Mouse (Mus musculus) ES-E14 (cell line): Measurements from ENCODE around the gene Dlgap4. TPM values are rescaled to one million over a fixed set of nuclear protein-coding genes. Genes with fewer than 3 reads are reported as not detected.
A peak's percentile ranks its signal among the peaks of the same experiment; 100 is the strongest.

Experiments
- DNase-seq: peaks from one replicate; pipeline ENCODE4 v3.0.0-alpha.2; 2013; ENCODE audit warnings: low read depth, low spot score
- H3K27ac ChIP-seq: 2 replicates; pipeline ENCODE4 v1.5.1; 2012; ENCODE audit warnings: low read depth, mild to moderate bottlenecking, low read length, moderate library complexity, mixed read lengths; ENCODE audit not compliant: poor library complexity, insufficient read depth, severe bottlenecking
- H3K36me3 ChIP-seq: 2 replicates; pipeline ENCODE4 v1.6.1; 2012; ENCODE audit warnings: mild to moderate bottlenecking, low read length, moderate library complexity, mixed read lengths; ENCODE audit not compliant: control insufficient read depth, poor library complexity, insufficient read depth, severe bottlenecking
- H3K4me1 ChIP-seq, 2 experiments: fragments of 150-350 bp in 1 of 2; sonication (generic) in 1 of 2; 2 replicates each; pipeline ENCODE4 v1.6.1; 2012; ENCODE audit warnings: low read length in 2 of 2, mild to moderate bottlenecking in 1 of 2, mixed read lengths in 1 of 2; ENCODE audit not compliant: control insufficient read depth in 2 of 2, insufficient read depth in 2 of 2, poor library complexity in 1 of 2
- H3K4me3 ChIP-seq, 2 experiments: fragments of 150-350 bp in 1 of 2; sonication (generic) in 1 of 2; 2 replicates each; pipeline ENCODE4 v1.5.1; 2012; ENCODE audit warnings: low read length in 2 of 2, low read depth in 1 of 2, mild to moderate bottlenecking in 1 of 2, mixed read lengths in 1 of 2; ENCODE audit not compliant: insufficient read depth in 1 of 2, poor library complexity in 1 of 2, severe bottlenecking in 1 of 2
- H3K9ac ChIP-seq: 2 replicates; pipeline ENCODE4 v1.6.1; 2012; ENCODE audit warnings: low read depth, mild to moderate bottlenecking, low read length, mixed read lengths; ENCODE audit not compliant: poor library complexity, insufficient read depth, severe bottlenecking
- H3K9me3 ChIP-seq: fragments of 150-350 bp; sonication (generic); 2 replicates; pipeline ENCODE4 v1.6.1; 2012; ENCODE audit warnings: low read depth, mild to moderate bottlenecking, low read length; ENCODE audit not compliant: control insufficient read depth, insufficient read depth
- CHD2 ChIP-seq: IDR thresholded peaks from 2 replicates; pipeline ENCODE4 v1.6.1; 2014; ENCODE audit warnings: mild to moderate bottlenecking, low read depth, low read length, inconsistent platforms
- HCFC1 ChIP-seq: IDR thresholded peaks from 2 replicates; pipeline ENCODE4 v1.6.1; 2012; ENCODE audit warnings: low read length, inconsistent platforms, borderline replicate concordance; ENCODE audit not compliant: insufficient read depth
- MAFK ChIP-seq: IDR thresholded peaks from 2 replicates; pipeline ENCODE4 v1.6.1; 2014; ENCODE audit warnings: mild to moderate bottlenecking, low read depth, low read length, inconsistent platforms; ENCODE audit not compliant: insufficient read depth
- ZC3H11A ChIP-seq: IDR thresholded peaks from 2 replicates; pipeline ENCODE4 v1.6.1; 2012; ENCODE audit warnings: low read depth, mild to moderate bottlenecking, inconsistent platforms, low read length, borderline replicate concordance
- ZNF384 ChIP-seq: IDR thresholded peaks from 2 replicates; pipeline ENCODE4 v1.6.1; 2012; ENCODE audit warnings: low read depth, low read length, inconsistent platforms
- in situ Hi-C, 2 experiments: fragments of 600-800 bp; cut with MboI; formaldehyde crosslinking; loops; one replicate each; pipeline ENCODE4 v1.15.1; 2025; ENCODE audit warnings: low sequenced_read_pairs in 2 of 2, inconsistent platforms in 1 of 2; ENCODE audit not compliant: unreplicated experiment in 2 of 2
- total RNA-seq: library from RNA; depleted of rRNA; stranded (reverse); fragments of 300-350 nt; gene quantifications from 2 replicates; pipeline ENCODE4 v1.2.3, GENCODE M21; 2012

Gene Dlgap4
- total RNA-seq, 1 experiment = 28.8 TPM

- no peaks in the 10 kb centered on the region for H3K36me3 ChIP-seq
- no peaks in the 10 kb centered on the region for H3K9me3 ChIP-seq
- in situ Hi-C loops = no loop called here
- TF ChIP-seq CHD2 (no peak), ZC3H11A (no peak), ZNF384 (no peak), MAFK (no peak), HCFC1 (no peak)
- H3K9ac ChIP-seq = no peak overlapping the region
- no peak overlapping the region for H3K4me3 ChIP-seq
- no peak overlapping the region for H3K27ac ChIP-seq
- DNase-seq = no peak
- peaks cover 10 to 31% of the 10 kb centered on the region in 2 experiments for H3K4me1 ChIP-seq
These were observed 34.5 kb downstream of the Dlgap4 start for GRCm38 (mm10) chr2:156648042-156648441.

DNA sequence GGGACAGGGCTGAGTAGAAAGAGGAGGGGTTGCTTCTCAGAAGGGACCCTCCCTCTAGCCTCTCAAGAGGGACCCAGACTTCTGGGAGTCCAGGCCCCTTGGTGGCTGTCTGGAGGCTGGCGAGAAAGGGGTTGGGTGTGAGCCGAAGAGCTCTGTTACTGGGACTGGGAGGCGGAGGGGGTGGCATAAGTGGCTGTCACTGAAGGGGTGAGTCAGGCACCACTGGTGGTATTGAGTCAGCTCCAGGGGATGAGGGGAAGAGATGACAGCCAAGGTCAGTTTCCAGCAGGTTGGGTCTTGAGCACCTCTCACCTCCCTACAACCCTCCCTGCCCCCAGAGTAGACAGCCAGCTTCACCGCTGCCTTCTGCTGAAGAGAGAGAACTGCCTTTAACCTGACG is 35.9 kb downstream of the Dlgap4 start:
- in situ Hi-C loops = no loop called here
- Histone ChIP-seq H3K4me1 (peaks cover 4 to 22% of the 10 kb centered on the region in 2 experiments; a peak in 3 of 4 replicates), H3K4me3 (no peak overlapping the region), H3K36me3 (no peaks in the 10 kb centered on the region), H3K9ac (no peak overlapping the region), H3K9me3 (no peaks in the 10 kb centered on the region), H3K27ac (no peak overlapping the region)
- DNase-seq = no peak
- TF ChIP-seq CHD2 (no peak), ZNF384 (no peak), HCFC1 (no peak)

DNA sequence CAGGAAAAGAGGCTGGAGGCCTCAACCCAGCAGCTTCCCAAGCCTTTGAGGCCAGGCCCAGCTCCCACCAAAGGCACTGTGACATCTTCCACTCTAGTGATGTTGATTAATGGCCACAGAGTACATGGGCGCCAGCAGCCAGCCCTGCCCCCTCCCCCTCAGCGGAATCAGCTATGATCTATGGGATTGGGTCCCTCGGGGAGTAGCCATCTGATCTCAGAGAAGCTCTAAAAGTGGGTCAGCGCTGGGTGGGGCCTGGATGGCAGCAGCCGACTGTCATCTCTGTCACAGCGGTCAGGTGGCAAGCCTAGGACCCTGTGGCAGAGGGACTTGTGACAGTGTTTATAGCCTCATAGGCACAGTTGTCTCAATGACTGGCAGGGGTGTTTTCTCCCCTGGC is 37.5 kb downstream of the Dlgap4 start:
- no peak overlapping the region for H3K27ac ChIP-seq
- no peak overlapping the region for H3K4me3 ChIP-seq
- TF ChIP-seq ZNF384 (no peak), ZC3H11A (no peak), MAFK (no peak), CHD2 (no peak), HCFC1 (no peak)
- H3K9ac ChIP-seq = no peak overlapping the region
- no peak for DNase-seq
- no peaks in the 10 kb centered on the region for H3K9me3 ChIP-seq
- H3K4me1 ChIP-seq = peaks cover 4 to 16% of the 10 kb centered on the region in 2 experiments; a peak in 3 of 4 replicates
- in situ Hi-C loops = no loop called here
- no peaks in the 10 kb centered on the region for H3K36me3 ChIP-seq

DNA sequence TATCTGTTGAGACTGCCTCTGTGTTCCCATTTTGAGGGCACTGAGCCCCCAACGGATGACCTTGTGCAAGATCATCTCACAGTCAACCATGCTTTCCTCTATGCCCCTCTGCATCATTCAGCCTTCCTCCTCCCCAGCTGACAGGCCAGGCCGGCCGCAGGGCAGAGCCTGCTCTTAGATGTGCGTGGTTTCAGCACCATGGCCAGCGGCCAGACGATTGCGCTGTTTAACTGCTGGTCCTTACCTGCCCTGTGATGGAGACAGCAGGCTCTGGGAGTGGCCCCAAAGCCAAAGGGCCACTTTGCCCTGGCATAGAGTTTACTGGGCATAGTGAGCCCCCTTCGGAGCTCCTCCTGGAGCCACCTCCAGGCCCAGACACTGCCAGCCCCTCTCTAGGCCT is 39.3 kb downstream of the Dlgap4 start:
- peaks cover 0 to 11% of the 10 kb centered on the region in 2 experiments; a peak in 1 of 4 replicates for H3K4me1 ChIP-seq
- H3K27ac ChIP-seq = no peak overlapping the region
- no peaks in the 10 kb centered on the region for H3K36me3 ChIP-seq
- in situ Hi-C loops = no loop called here
- TF ChIP-seq MAFK (no peak), CHD2 (no peak), ZC3H11A (no peak), ZNF384 (no peak), HCFC1 (no peak)
- H3K9me3 ChIP-seq = no peaks in the 10 kb centered on the region
- peak; percentile 60 for DNase-seq
- H3K4me3 ChIP-seq = no peak overlapping the region
- no peak overlapping the region for H3K9ac ChIP-seq

GRCm38 (mm10) chr2:156654148-156654547 is 40.6 kb downstream of the Dlgap4 start:
- in situ Hi-C loops = no loop called here
- peaks cover 0 to 11% of the 10 kb centered on the region in 2 experiments; a peak in 1 of 4 replicates for H3K4me1 ChIP-seq
- no peak overlapping the region for H3K27ac ChIP-seq
- no peak overlapping the region for H3K9ac ChIP-seq
- H3K4me3 ChIP-seq = no peak overlapping the region
- DNase-seq = no peak
- H3K36me3 ChIP-seq = no peaks in the 10 kb centered on the region
- no peak for TF ChIP-seq HCFC1
- no peak for TF ChIP-seq MAFK
- no peak for TF ChIP-seq CHD2
- TF ChIP-seq ZNF384 = no peak
- no peak for TF ChIP-seq ZC3H11A
- H3K9me3 ChIP-seq = no peaks in the 10 kb centered on the region
